Mouse (Mus musculus) C2C12 (cell line): ENCODE measurements around the gene Tnfsf14.

Source experiments
- CEBPB ChIP-seq: IDR thresholded peaks from one replicate; pipeline ENCODE4 v1.6.1; 2011; ENCODE audit warnings: low read depth, mild to moderate bottlenecking, control low read depth, moderate library complexity
- CTCF ChIP-seq: IDR thresholded peaks from one replicate; pipeline ENCODE4 v1.5.1; 2011; ENCODE audit not compliant: control insufficient read depth, insufficient read depth, insufficient read length
- USF1 ChIP-seq: IDR thresholded peaks from one replicate; pipeline ENCODE4 v1.6.1; 2011; ENCODE audit warnings: low read depth, mild to moderate bottlenecking, control low read depth, moderate library complexity

- TF ChIP-seq CTCF (no peak), USF1 (no peak), CEBPB (no peak)
Measured at GRCm38 (mm10) chr17:57218335-57218900, 24.4 kb upstream of the Tnfsf14 start.
